Mouse (Mus musculus): ENCODE results near the gene Nupr1l. TPM values are rescaled to one million over a fixed set of nuclear protein-coding genes. Genes with fewer than 3 reads are reported as not detected.

The Nupr1l gene
- polyA plus RNA-seq, 1 experiment from 2014 or later, result 0.41 TPM

- H3K4me1 ChIP-seq (ENCODE audit: control insufficient read depth, low read depth, low read length), result 0 out of 2 replicates have a peak, but pooled peaks cover 2% of the 10 kb centered on the region
- 60% methylated on average over 8 of the region's 8 CpGs for WGBS (ENCODE audit: insufficient replicate concordance)
- ATAC-seq (ENCODE audit: low read depth), result no peak
- no peaks in the 10 kb centered on the region for H3K27me3 ChIP-seq (ENCODE audit: control insufficient read depth, insufficient read depth, low read depth, low read length)
- no peaks in the 10 kb centered on the region for H3K9me3 ChIP-seq (replicated peaks; ENCODE audit: control insufficient read depth, low read length)
- no peak overlapping the region for H3K4me3 ChIP-seq (ENCODE audit: low read depth, low read length)
- no peak overlapping the region for H3K9ac ChIP-seq (ENCODE audit: low read depth, low read length)
- no peaks in the 10 kb centered on the region for H3K36me3 ChIP-seq (ENCODE audit: control insufficient read depth, insufficient read depth)
- H3K4me2 ChIP-seq (ENCODE audit: low read depth, low read length), result no peak overlapping the region
- no peak overlapping the region for H3K27ac ChIP-seq (ENCODE audit: low read length)
Measured at GRCm38 (mm10) chr5:129924820-129925452, 16.6 kb downstream of the Nupr1l start.

- no peak for ATAC-seq (ENCODE audit: low read depth)
- no peaks in the 10 kb centered on the region for H3K27me3 ChIP-seq (ENCODE audit: control insufficient read depth, insufficient read depth, low read depth, low read length)
- no peak overlapping the region for H3K4me3 ChIP-seq (ENCODE audit: low read depth, low read length)
- H3K4me1 ChIP-seq (ENCODE audit: control insufficient read depth, low read depth, low read length), result peaks cover 5% of the 10 kb centered on the region; the same call in 1 of the 2 replicates
- H3K4me2 ChIP-seq (ENCODE audit: low read depth, low read length), result no peak overlapping the region
- WGBS (ENCODE audit: insufficient replicate concordance), result 48% methylated on average over 5 of the region's 5 CpGs
- H3K9ac ChIP-seq (ENCODE audit: low read depth, low read length), result no peak overlapping the region
- no peaks in the 10 kb centered on the region for H3K9me3 ChIP-seq (replicated peaks; ENCODE audit: control insufficient read depth, low read length)
- H3K27ac ChIP-seq (ENCODE audit: low read length), result no peak overlapping the region
- no peaks in the 10 kb centered on the region for H3K36me3 ChIP-seq (ENCODE audit: control insufficient read depth, insufficient read depth)
Measured at GRCm38 (mm10) chr5:129925933-129926332, 17.6 kb downstream of the Nupr1l start.

- peak; percentile 66 for ATAC-seq (ENCODE audit: low read depth)
- H3K27me3 ChIP-seq (ENCODE audit: control insufficient read depth, insufficient read depth, low read depth, low read length), result no peaks in the 10 kb centered on the region
- H3K4me1 ChIP-seq (ENCODE audit: control insufficient read depth, low read depth, low read length), result peaks cover 5% of the 10 kb centered on the region; the same call in 1 of the 2 replicates
- no peaks in the 10 kb centered on the region for H3K36me3 ChIP-seq (ENCODE audit: control insufficient read depth, insufficient read depth)
- H3K4me2 ChIP-seq (ENCODE audit: low read depth, low read length), result no peak overlapping the region
- peak overlapping the region; percentile 40; the same call in 1 of the 2 replicates for H3K27ac ChIP-seq (ENCODE audit: low read length)
- no peak overlapping the region for H3K9ac ChIP-seq (ENCODE audit: low read depth, low read length)
- no peaks in the 10 kb centered on the region for H3K9me3 ChIP-seq (replicated peaks; ENCODE audit: control insufficient read depth, low read length)
- 44% methylated on average over 9 of the region's 9 CpGs for WGBS (ENCODE audit: insufficient replicate concordance)
- H3K4me3 ChIP-seq (ENCODE audit: low read depth, low read length), result no peak overlapping the region
Measured at GRCm38 (mm10) chr5:129929924-129930855, 21.9 kb downstream of the Nupr1l start.

GRCm38 (mm10) chr5:129936941-129937340, 28.6 kb downstream of the Nupr1l start:
- Histone ChIP-seq H3K36me3 (ENCODE audit: control insufficient read depth, insufficient read depth) (no peaks in the 10 kb centered on the region), H3K4me3 (ENCODE audit: low read depth, low read length) (no peak overlapping the region), H3K9ac (ENCODE audit: low read depth, low read length) (no peak overlapping the region), H3K27me3 (ENCODE audit: control insufficient read depth, insufficient read depth, low read depth, low read length) (no peaks in the 10 kb centered on the region), H3K4me2 (ENCODE audit: low read depth, low read length) (no peak overlapping the region), H3K4me1 (ENCODE audit: control insufficient read depth, low read depth, low read length) (peaks cover 12% of the 10 kb centered on the region), H3K9me3 (replicated peaks; ENCODE audit: control insufficient read depth, low read length) (no peaks in the 10 kb centered on the region), H3K27ac (ENCODE audit: low read length) (no peak overlapping the region)
- 55% methylated on average over 4 of the region's 4 CpGs for WGBS (ENCODE audit: insufficient replicate concordance)
- no peak for ATAC-seq (ENCODE audit: low read depth)

GRCm38 (mm10) chr5:129940281-129940680, 31.9 kb downstream of the Nupr1l start:
- H3K36me3 ChIP-seq (ENCODE audit: control insufficient read depth, insufficient read depth), result peaks cover 4% of the 10 kb centered on the region; the same call in 1 of the 2 replicates
- H3K4me1 ChIP-seq (ENCODE audit: control insufficient read depth, low read depth, low read length), result peaks cover 19% of the 10 kb centered on the region
- no peaks in the 10 kb centered on the region for H3K9me3 ChIP-seq (replicated peaks; ENCODE audit: control insufficient read depth, low read length)
- H3K4me3 ChIP-seq (ENCODE audit: low read depth, low read length), result no peak overlapping the region
- H3K27ac ChIP-seq (ENCODE audit: low read length), result peak overlapping the region; percentile 59; the same call in 1 of the 2 replicates
- no peak for ATAC-seq (ENCODE audit: low read depth)
- no peaks in the 10 kb centered on the region for H3K27me3 ChIP-seq (ENCODE audit: control insufficient read depth, insufficient read depth, low read depth, low read length)
- peak overlapping the region; percentile 85; the same call in 1 of the 2 replicates for H3K4me2 ChIP-seq (ENCODE audit: low read depth, low read length)
- no peak overlapping the region for H3K9ac ChIP-seq (ENCODE audit: low read depth, low read length)
- WGBS (ENCODE audit: insufficient replicate concordance), result 74% methylated on average over 2 of the region's 2 CpGs

- ATAC-seq (ENCODE audit: low read depth), result peak; percentile 3
- Histone ChIP-seq H3K27ac (ENCODE audit: low read length) (peak overlapping the region; percentile 88), H3K27me3 (ENCODE audit: control insufficient read depth, insufficient read depth, low read depth, low read length) (no peaks in the 10 kb centered on the region), H3K4me3 (ENCODE audit: low read depth, low read length) (peak overlapping the region; percentile 73), H3K9me3 (replicated peaks; ENCODE audit: control insufficient read depth, low read length) (no peaks in the 10 kb centered on the region), H3K9ac (ENCODE audit: low read depth, low read length) (peak overlapping the region; percentile 59), H3K36me3 (ENCODE audit: control insufficient read depth, insufficient read depth) (peaks cover 7% of the 10 kb centered on the region; the same call in 1 of the 2 replicates), H3K4me1 (ENCODE audit: control insufficient read depth, low read depth, low read length) (peaks cover 19% of the 10 kb centered on the region), H3K4me2 (ENCODE audit: low read depth, low read length) (peak overlapping the region; percentile 85)
- 3% methylated on average over 9 of the region's 9 CpGs for WGBS (ENCODE audit: insufficient replicate concordance)
Measured at GRCm38 (mm10) chr5:129940736-129941494, 32.6 kb downstream of the Nupr1l start.

- Histone ChIP-seq H3K4me3 (ENCODE audit: low read depth, low read length) (peak within 1 kb of the TSS; percentile 94), H3K4me2 (ENCODE audit: low read depth, low read length) (peak within 1 kb of the TSS; percentile 85), H3K27me3 (ENCODE audit: control insufficient read depth, insufficient read depth, low read depth, low read length) (no peaks in the 10 kb centered on the region), H3K27ac (ENCODE audit: low read length) (peak within 1 kb of the TSS; percentile 90), H3K4me1 (ENCODE audit: control insufficient read depth, low read depth, low read length) (peaks cover 19% of the 10 kb centered on the region), H3K9me3 (replicated peaks; ENCODE audit: control insufficient read depth, low read length) (no peaks in the 10 kb centered on the region), H3K9ac (ENCODE audit: low read depth, low read length) (peak within 1 kb of the TSS; percentile 91), H3K36me3 (ENCODE audit: control insufficient read depth, insufficient read depth) (peaks cover 7% of the 10 kb centered on the region; the same call in 1 of the 2 replicates)
- peak; percentile 92 for ATAC-seq (ENCODE audit: low read depth)
- WGBS (ENCODE audit: insufficient replicate concordance), result under 1% methylated on average over 59 of the region's 59 CpGs
Measured at GRCm38 (mm10) chr5:129941495-129942045, 33.2 kb downstream of the Nupr1l start, which contains the start of gene Vkorc1l1. Gene Vkorc1l1, plus strand, starts transcription at chr5:129941970.

All from liver, embryonic 16.5 days (tissue).